Mouse (Mus musculus): ENCODE results near the gene Prrg2. TPM values are rescaled to one million over a fixed set of nuclear protein-coding genes. Genes with fewer than 3 reads are reported as not detected.
"Not testable (repeated sequence)": the region's sequence is repeated elsewhere in the genome, so short reads cannot be mapped to it uniquely, and the experiment has no call there.

The Prrg2 gene
- total RNA-seq, 1 experiment from 2014 or later: 6.7 TPM

DNA sequence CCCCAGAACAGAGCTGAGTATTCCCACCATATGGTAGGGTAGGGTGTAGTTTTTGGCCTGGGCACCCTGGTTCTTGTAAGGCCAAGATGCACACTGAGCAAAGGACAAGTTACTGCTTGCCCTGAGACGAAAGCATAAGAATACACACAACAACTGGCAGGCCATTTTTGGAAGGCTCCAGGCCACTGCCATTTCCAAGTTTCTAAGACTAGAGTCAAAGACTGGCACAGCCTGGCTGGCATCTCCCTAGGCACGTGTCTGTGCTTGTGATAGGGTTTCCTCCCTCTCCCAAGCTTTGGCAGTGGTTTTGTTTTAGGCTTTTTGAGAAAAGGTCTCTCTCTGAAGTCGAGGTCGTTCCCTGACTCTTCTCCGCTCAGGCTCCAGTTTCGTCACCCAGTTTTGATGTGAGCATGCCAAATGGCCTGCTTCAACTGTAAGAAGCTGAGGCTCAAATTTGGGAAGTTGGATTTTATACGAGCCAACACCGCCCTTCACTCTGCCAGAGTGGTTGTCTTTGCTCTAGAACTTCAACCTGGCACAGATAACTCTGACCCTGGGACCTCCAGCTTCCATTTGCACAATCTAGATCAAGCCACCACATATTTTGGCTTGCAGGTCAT is 36.8 kb downstream of the Prrg2 start:
- ATAC-seq (replicated peaks in 1 of 2; ENCODE audit: insufficient read depth in 1 of 2, low FRiP score in 2 of 2, low TSS enrichment in 1 of 2, low read depth in 1 of 2, poor library complexity in 2 of 2, severe bottlenecking in 2 of 2): no peak

DNA sequence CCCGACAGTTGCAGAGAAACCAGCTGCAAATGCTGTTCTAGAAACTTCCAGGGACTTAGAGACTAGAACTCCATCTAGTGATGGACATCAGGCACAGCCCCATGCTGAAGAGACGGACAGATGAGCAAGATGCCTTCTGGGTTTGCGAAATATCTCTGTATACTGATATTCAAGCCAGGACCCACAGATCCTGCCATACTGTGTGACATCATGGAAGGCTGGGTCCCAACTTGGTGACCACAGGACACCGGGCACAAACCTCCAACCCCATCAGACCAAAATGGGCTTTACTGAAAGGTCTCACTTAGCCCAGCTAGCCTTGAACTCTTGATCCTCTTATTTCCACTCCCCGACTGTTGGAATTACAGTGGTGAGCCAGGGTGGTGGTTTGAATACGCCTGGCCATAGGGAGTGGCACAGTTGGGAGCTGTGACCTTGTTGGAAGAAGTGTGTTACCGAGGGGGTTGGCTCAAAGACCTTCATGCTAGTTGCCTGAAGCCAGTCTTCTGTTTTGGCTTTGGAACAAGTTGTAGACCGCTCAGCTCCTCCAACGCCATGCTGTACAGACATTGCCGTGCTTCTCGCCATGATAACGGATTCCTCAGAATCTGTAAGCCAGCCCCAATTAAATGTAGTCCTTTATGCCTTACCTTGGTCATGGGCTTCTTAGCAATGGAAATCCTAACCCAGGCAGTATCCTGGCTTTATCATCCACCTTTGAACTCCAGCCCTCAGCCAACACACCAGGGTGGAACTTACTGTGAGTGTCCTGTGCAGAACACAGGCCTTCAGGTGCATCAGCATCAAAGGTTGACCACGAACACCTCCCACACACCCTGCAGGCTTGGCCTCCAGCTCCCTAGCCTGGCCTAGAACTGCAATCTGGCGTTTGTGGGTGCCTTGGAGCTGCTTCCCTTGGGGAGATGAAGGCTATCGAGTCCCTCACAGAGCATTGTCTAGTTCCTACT is 37.9 kb downstream of the Prrg2 start:
- ATAC-seq (replicated peaks in 1 of 2; ENCODE audit: insufficient read depth in 1 of 2, low FRiP score in 2 of 2, low TSS enrichment in 1 of 2, low read depth in 1 of 2, poor library complexity in 2 of 2, severe bottlenecking in 2 of 2): no peak

DNA sequence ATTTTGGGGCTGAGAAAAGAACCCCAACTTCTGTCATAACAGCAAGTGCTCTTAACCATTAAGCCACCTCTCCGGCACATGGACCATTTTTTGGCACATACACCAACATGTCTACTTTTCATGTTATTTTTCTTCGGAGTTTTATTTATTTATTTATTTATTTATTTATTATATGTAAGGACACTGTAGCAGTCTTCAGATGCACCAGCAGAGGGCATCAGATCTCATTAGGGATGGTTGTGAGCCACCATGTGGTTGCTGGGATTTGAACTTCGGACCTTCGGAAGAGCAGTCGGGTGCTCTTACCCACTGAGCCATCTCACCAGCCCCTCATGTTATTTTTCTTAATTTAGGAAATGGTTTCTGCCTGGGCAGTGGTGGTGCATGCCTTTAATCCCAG is 38.8 kb downstream of the Prrg2 start:
- ATAC-seq (replicated peaks in 1 of 2; ENCODE audit: insufficient read depth in 1 of 2, low FRiP score in 2 of 2, low TSS enrichment in 1 of 2, low read depth in 1 of 2, poor library complexity in 2 of 2, severe bottlenecking in 2 of 2): not testable (repeated sequence)

DNA sequence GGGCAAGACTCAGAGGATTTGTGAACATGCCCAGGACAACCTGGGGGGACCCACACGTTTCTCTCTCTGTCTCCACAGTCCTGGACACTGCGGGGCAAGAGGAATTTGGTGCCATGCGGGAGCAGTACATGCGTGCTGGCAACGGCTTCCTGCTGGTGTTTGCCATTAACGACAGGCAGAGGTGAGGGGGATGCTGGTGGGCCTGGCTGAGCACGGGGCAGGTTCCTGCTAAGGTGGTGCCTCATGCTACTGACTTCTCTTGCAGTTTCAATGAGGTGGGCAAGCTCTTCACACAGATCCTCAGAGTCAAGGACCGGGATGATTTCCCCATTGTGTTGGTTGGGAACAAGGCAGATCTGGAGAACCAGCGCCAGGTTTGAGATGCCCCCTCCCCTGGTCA is 42.3 kb downstream of the Prrg2 start:
- no peak for ATAC-seq (replicated peaks in 1 of 2; ENCODE audit: insufficient read depth in 1 of 2, low FRiP score in 2 of 2, low TSS enrichment in 1 of 2, low read depth in 1 of 2, poor library complexity in 2 of 2, severe bottlenecking in 2 of 2)

DNA sequence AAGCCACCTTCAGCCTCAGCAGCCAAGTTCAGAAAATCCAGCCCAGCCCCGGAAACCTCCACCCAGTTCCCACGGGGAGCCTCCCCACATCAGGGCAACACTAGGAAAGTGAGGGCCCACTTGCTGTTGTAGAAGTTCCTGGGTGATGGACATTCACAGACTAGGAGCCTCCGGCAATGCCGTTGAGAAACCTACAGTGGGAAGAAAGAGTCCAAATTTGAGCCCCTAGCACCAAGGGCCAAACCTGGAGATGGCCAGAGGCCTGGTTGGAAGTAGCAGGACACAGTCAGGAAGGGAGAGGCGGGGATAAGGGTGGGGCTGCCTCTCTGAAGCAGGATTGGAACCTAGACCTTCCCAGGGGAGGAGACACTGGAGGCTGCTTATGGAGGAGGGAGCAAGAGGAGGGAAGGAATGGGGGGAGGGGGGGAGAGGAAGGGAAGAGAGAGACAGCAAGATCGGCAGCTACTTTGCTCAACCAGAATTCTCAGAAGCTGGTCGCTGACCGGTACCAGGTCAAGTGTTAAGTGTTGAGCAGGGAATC is 43.4 kb downstream of the Prrg2 start:
- ATAC-seq (replicated peaks in 1 of 2; ENCODE audit: insufficient read depth in 1 of 2, low FRiP score in 2 of 2, low TSS enrichment in 1 of 2, low read depth in 1 of 2, poor library complexity in 2 of 2, severe bottlenecking in 2 of 2): no peak

DNA sequence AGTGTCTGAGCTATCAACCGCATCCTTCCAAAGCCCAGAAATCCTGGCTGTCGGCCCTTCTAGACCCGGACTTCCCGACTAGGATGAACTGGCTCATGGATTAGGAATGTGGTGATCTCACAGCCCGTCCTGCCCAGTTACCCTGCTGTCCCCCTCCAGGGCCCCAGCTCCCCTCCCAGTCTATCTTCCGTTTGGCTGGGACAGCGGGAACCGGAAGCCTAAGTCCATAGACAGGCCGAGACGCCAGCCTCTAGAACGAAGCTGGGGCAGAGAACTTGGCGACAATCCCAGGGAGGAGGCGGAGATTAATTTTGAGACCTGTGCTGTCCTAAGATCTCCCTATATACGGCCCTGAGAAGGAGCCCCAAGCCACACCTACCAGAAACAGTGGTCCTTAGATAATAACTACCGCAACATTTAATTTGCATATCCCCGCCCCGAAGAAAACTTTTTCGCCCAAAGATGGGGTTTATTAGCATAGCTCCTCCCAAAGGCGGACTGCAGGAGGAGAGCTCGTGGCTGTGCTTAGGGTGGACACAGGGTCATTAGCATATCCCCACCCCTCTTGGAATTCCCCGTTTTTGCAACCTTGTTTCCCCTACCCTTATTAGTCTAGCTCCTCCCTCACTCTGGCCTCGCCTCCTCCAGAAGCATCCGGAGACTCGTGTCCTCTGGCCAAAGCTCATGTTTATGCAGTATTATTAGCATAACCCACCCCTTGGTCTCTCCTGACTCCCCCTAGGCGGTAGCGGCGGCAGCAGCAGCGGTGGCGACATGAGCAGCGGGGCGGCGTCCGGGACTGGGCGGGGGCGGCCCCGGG is 45.0 kb downstream of the Prrg2 start, which contains the start of gene Rras:
Gene Rras, plus strand, starts transcription at position 720 of the 820 bp plus-strand sequence.
- peak; percentile 80 to 88 for ATAC-seq (replicated peaks in 1 of 2; ENCODE audit: insufficient read depth in 1 of 2, low FRiP score in 2 of 2, low TSS enrichment in 1 of 2, low read depth in 1 of 2, poor library complexity in 2 of 2, severe bottlenecking in 2 of 2)

DNA sequence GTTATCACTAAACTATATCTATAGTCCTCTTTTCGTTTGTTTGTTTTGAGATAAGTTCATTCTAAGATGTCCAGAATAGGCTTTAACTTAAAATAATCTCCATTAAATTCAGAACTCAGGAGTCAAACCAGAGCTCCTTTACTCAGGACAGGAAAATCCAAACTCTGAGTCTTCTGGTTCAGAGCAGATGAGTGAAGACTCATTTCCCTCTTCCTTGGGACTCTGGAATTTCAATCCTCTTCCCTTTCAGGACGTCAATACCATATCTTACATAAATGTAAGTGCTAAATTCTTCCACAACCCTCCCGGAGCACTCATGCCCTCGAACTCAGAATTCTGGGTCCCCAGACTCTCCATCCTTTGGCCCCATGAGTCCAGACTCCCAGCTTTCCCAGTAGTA is 45.7 kb downstream of the Prrg2 start:
- ATAC-seq (replicated peaks in 1 of 2; ENCODE audit: insufficient read depth in 1 of 2, low FRiP score in 2 of 2, low TSS enrichment in 1 of 2, low read depth in 1 of 2, poor library complexity in 2 of 2, severe bottlenecking in 2 of 2): no peak

DNA sequence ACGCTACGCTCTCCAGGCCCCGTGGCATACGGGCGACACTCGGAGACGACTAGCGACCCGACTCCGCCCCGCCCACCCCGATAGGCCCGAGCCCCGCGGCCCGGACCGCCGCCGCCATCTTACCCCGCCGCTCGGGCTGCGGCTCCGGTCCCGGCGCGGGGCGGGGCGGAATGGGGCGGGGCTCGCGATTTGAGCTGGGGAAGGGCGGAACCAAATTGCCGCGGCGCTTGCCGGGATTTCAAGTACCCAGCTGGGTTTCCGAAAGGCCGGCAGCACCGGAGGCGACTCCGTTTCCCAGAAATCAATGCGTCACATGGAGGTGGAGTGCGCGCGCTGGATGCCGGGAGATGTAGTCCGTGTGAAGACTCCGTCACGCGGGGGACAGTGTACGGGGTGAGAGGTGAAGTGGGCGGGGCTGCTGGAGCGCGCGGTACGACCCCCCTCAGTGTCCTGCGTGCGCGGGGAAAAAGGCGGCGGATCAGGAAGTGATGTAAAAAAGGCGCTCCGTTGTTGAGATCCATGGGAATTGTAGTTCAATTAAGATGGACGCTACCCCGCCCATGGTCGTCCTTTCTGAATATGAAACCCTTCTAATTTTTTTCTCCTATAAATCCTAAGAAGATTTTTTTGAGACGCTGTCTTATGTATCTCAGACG is 46.4 kb downstream of the Prrg2 start, which contains the start of gene Scaf1:
Gene Scaf1, minus strand, starts transcription at position 407 of the 656 bp plus-strand sequence.
- ATAC-seq (replicated peaks in 1 of 2; ENCODE audit: insufficient read depth in 1 of 2, low FRiP score in 2 of 2, low TSS enrichment in 1 of 2, low read depth in 1 of 2, poor library complexity in 2 of 2, severe bottlenecking in 2 of 2): peak; percentile 73 to 87

DNA sequence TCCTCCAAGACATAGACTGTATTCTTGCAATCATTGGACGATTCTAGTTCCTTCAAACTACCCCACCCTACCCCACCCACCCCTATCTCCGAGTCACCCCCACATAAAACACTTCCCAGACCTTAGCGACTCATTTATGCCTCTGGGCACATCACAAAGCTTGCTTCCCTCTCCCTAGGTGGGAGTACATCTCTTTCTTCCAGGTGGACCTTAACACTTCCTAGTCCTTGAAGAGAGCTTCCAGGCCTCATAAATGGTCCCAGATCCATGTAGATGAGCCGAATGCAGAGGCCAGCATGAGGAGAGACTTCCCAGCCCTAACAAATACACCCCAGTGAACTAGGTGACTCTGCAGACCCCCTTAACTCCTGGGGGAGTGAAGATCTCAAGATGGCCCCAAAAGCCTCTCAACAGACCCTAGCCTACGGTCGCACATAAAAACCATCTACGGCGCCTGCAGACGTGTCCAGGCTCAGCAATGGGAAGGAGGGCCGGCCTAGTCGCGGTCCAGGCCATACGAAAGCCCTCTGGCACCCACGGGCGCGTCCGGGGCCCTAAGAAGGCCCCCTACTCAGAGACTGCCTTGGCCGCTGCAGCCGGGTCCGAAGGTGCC is 47.0 kb downstream of the Prrg2 start:
- ATAC-seq (replicated peaks in 1 of 2; ENCODE audit: insufficient read depth in 1 of 2, low FRiP score in 2 of 2, low TSS enrichment in 1 of 2, low read depth in 1 of 2, poor library complexity in 2 of 2, severe bottlenecking in 2 of 2): no peak

DNA sequence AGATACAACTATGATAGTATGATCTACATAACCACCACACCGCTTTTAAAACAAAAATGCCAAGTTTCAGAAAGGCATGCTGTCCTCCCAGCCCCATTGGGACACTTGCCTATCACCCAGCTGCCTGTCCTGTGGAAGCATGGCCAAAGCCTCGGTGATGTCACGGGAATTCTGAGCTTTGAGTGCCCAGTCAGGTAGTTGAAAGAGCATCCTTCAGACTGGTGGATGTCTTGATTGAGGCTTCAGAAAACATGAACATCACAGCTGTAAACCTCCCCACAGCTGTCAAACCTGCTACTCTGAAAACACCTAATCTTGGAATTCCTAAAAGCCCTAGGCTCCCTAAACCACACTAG is 48.4 kb downstream of the Prrg2 start:
- no peak for ATAC-seq (replicated peaks in 1 of 2; ENCODE audit: insufficient read depth in 1 of 2, low FRiP score in 2 of 2, low TSS enrichment in 1 of 2, low read depth in 1 of 2, poor library complexity in 2 of 2, severe bottlenecking in 2 of 2)

DNA sequence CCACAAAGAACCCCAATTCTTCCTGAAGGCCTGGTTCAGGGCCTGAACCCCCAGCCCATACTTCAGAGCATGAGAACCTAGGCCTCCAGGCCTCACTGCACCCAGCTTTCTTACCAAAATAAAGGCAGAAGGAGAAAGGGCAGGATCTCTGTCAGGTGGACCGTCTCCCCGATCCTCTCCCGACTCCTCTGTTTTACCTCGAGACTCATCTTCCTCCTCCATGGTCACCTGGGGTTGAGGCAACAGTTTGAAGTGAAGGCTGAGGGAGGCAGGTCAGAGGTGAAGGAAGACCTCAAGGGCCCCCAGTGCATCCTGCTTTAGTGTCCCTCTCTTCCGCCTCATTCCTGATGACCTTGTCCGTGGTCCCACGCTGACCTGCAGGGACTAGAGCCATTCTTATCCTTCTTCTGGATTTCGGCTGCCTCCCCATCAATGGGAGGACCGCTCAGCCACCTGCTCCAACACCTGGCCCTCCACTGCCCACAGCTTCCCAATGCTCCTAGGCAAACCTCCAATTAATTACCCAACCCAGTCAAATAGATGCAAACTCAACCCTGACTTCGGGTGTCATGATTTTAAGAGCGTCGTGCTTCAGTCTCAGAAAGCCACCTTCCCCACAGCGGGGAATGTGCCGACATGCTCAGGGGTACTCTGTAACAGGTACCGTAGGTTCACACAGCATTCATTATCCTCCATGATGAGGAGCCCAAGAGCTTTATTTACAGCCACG is 48.9 kb downstream of the Prrg2 start:
- no peak for ATAC-seq (replicated peaks in 1 of 2; ENCODE audit: insufficient read depth in 1 of 2, low FRiP score in 2 of 2, low TSS enrichment in 1 of 2, low read depth in 1 of 2, poor library complexity in 2 of 2, severe bottlenecking in 2 of 2)

DNA sequence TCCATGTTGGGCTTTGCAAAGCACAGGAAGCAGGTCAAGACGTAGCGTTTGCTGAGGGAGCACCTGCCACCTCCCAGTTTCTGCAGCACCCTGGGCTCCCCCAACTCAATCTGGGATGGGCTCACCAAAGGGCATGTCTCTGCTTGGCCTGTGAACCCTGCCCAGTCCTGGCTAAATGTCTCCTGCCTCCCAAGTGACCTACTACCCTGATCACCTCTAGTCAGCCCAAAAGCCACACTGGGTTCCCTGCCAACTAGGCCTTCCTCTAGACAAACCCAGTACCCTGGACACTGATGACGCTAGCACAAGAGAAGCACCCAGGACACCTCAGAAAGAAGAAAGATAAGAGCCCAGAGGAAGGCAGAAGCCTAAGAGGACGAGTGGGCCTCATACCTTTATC is 49.7 kb downstream of the Prrg2 start:
- ATAC-seq (replicated peaks in 1 of 2; ENCODE audit: insufficient read depth in 1 of 2, low FRiP score in 2 of 2, low TSS enrichment in 1 of 2, low read depth in 1 of 2, poor library complexity in 2 of 2, severe bottlenecking in 2 of 2): no peak

DNA sequence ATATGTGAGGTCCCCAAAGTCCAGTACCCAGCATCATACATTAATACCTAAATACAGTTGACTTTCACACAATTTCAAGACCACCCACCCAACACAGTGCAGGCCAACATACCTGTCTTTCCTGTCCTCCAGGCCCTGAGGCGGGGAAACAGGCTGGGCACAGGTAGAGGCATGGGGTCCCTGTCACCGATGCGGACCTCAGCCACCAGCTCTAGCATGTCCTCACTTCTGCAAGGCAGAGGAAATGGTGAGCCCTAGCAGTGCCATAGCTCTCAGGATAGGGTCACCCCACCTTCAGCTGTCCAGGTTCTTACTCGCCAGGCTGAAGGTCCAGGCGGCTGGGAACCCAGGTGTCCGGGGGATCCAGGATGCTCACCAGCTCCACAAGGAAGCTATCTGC is 50.5 kb downstream of the Prrg2 start:
- ATAC-seq (replicated peaks in 1 of 2; ENCODE audit: insufficient read depth in 1 of 2, low FRiP score in 2 of 2, low TSS enrichment in 1 of 2, low read depth in 1 of 2, poor library complexity in 2 of 2, severe bottlenecking in 2 of 2): no peak

DNA sequence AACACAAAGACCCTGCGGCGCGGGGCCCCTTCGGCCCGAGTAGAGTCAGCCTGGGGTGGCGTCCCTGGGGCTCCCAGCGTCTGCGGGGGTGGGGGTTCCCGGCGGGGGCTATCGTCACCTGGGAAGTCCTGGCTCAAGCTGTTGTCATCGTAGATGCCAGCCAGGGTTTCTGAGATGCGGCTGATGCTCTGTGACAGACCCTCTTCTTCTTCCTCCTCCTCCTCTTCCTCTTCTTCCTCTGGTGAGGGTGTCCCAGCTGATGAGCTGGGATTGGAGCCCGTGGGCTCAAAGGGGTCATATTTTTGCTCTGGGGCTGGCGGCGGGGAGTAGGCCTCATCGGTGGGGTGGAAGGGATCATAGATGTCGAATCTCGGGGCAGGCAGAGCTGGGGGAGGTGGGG is 54.1 kb downstream of the Prrg2 start:
- ATAC-seq (replicated peaks in 1 of 2; ENCODE audit: insufficient read depth in 1 of 2, low FRiP score in 2 of 2, low TSS enrichment in 1 of 2, low read depth in 1 of 2, poor library complexity in 2 of 2, severe bottlenecking in 2 of 2): no peak

DNA sequence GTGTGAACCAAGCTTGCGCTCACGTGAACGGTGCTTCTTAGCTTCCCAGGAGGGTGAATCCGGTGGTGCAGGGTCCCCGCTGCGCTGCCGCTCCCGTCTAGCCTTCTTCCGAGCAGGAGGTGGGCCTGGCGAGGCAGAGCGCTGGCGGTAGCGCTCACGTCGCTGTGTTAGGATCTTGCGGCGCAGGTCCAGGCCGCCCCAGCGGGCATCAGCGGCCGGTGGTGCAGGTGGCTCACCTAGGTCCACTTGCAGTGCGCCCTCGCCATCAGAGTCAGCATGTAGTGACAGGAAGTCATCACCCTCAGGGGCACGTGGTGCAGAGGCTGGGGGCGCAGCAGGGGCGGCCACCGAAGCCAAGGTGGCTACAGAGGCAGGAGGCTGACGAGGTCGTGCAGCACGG is 54.6 kb downstream of the Prrg2 start:
- no peak for ATAC-seq (replicated peaks in 1 of 2; ENCODE audit: insufficient read depth in 1 of 2, low FRiP score in 2 of 2, low TSS enrichment in 1 of 2, low read depth in 1 of 2, poor library complexity in 2 of 2, severe bottlenecking in 2 of 2)

DNA sequence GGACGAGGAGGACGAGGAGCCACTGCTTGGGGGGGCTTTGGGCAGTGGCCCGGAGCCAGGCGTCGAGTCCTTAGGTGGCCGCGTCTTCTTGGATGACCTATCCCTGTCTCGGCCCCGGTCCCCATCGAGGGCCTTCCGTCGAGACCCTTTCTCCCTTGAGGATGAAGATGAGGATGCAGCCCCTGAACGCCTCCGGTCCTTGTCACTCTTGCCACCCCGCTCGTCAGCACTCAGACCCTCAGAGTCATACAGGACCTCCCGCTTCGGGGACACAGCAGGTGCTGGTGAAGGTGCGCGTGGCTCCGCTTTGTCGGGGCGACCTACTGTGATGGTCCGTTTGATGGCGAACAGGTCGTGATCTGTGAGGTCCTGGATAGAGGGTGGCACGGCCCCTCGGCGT is 55.3 kb downstream of the Prrg2 start:
- ATAC-seq (replicated peaks in 1 of 2; ENCODE audit: insufficient read depth in 1 of 2, low FRiP score in 2 of 2, low TSS enrichment in 1 of 2, low read depth in 1 of 2, poor library complexity in 2 of 2, severe bottlenecking in 2 of 2): no peak

Measured in hematopoietic stem cell, adult 5-6 weeks (primary cell).